Mouse (Mus musculus): Measurements from ENCODE around the gene Zfp992. TPM values are rescaled to one million over a fixed set of nuclear protein-coding genes. Genes with fewer than 3 reads are reported as not detected.
"Not testable (repeated sequence)": the region's sequence is repeated elsewhere in the genome, so short reads cannot be mapped to it uniquely, and the experiment has no call there.

The Zfp992 gene
- total RNA-seq, 1 experiment from 2014 or later, result 4.7 TPM

GRCm38 (mm10) chr4:146501727-146502126, 52.9 kb downstream of the Zfp992 start, which contains the start of gene Zfp981:
Gene Zfp981, plus strand, starts transcription at chr4:146502027.
- not testable (repeated sequence) for ATAC-seq (ENCODE audit: extremely low read depth, insufficient number of reproducible peaks, low FRiP score, poor library complexity, severe bottlenecking)

GRCm38 (mm10) chr4:146509029-146509428, 60.2 kb downstream of the Zfp992 start:
- not testable (repeated sequence) for ATAC-seq (ENCODE audit: extremely low read depth, insufficient number of reproducible peaks, low FRiP score, poor library complexity, severe bottlenecking)

- ATAC-seq (ENCODE audit: extremely low read depth, insufficient number of reproducible peaks, low FRiP score, poor library complexity, severe bottlenecking), result not testable (repeated sequence)
These were observed 63.0 kb downstream of the Zfp992 start for GRCm38 (mm10) chr4:146511871-146512270.

- ATAC-seq (ENCODE audit: extremely low read depth, insufficient number of reproducible peaks, low FRiP score, poor library complexity, severe bottlenecking), result no peak
These were observed 67.7 kb downstream of the Zfp992 start for GRCm38 (mm10) chr4:146516474-146516873.

GRCm38 (mm10) chr4:146517150-146517549, 68.3 kb downstream of the Zfp992 start:
- ATAC-seq (ENCODE audit: extremely low read depth, insufficient number of reproducible peaks, low FRiP score, poor library complexity, severe bottlenecking), result not testable (repeated sequence)

Other genes with a start within 250 kb of the Zfp992 start
- not detected in 2 replicates for gene Zfp981, start 53.0 kb downstream of the Zfp992 start, total RNA-seq (2017)
- gene Zfp993, start 161.9 kb downstream of the Zfp992 start, total RNA-seq (2017), result 2.4 TPM in 1 of 2 replicates, not detected in the other

Measured in neutrophil, adult 5-6 weeks (primary cell).